Mouse (Mus musculus): ENCODE data around the gene Mta2. TPM values are rescaled to one million over a fixed set of nuclear protein-coding genes. Genes with fewer than 3 reads are reported as not detected.
A peak's percentile ranks its signal among the peaks of the same experiment; 100 is the strongest.

Mta2 gene
- total and polyA plus RNA-seq, 2 experiments from 2014 or later, result 86.4 to 87.8 TPM

- 52% methylated on average over 5 of the region's 5 CpGs for WGBS
Measured at GRCm38 (mm10) chr19:8980771-8981170, 39.1 kb downstream of the Mta2 start.

GRCm38 (mm10) chr19:8981450-8982168 lies 39.9 kb downstream of the Mta2 start:
- H3K36me3 ChIP-seq (ENCODE audit: insufficient read depth), result peaks cover 40% of the 10 kb centered on the region
- peaks cover 11% of the 10 kb centered on the region for H3K4me1 ChIP-seq (ENCODE audit: insufficient read depth)
- no peak overlapping the region for H3K4me2 ChIP-seq (ENCODE audit: low read depth)
- no peak overlapping the region for H3K9ac ChIP-seq
- no peak overlapping the region for H3K27ac ChIP-seq (ENCODE audit: low read depth, low read length)
- 63% methylated on average over 2 of the region's 2 CpGs for WGBS
- H3K9me3 ChIP-seq (ENCODE audit: low read length), result no peaks in the 10 kb centered on the region
- ATAC-seq, result no peak
- no peak overlapping the region for H3K4me3 ChIP-seq (ENCODE audit: low read depth, low read length)
- no peak for TF ChIP-seq CTCF (IDR thresholded peaks at IDR 0.05; ENCODE audit: low read depth)
- H3K27me3 ChIP-seq (ENCODE audit: insufficient read depth, low read length), result no peaks in the 10 kb centered on the region
- DNase-seq, result no peak

More at GRCm38 (mm10) chr19:8980771-8981170, 39.1 kb downstream of the Mta2 start:
- no peak overlapping the region for H3K4me3 ChIP-seq (ENCODE audit: low read depth, low read length)
- H3K36me3 ChIP-seq (ENCODE audit: insufficient read depth), result peaks cover 43% of the 10 kb centered on the region
- no peak overlapping the region for H3K4me2 ChIP-seq (ENCODE audit: low read depth)
- DNase-seq (no peak), ATAC-seq (no peak)
- H3K9ac ChIP-seq, result no peak overlapping the region
- H3K4me1 ChIP-seq (ENCODE audit: insufficient read depth), result peaks cover 11% of the 10 kb centered on the region
- H3K27me3 ChIP-seq (ENCODE audit: insufficient read depth, low read length), result no peaks in the 10 kb centered on the region
- no peak for TF ChIP-seq CTCF (IDR thresholded peaks at IDR 0.05; ENCODE audit: low read depth)
- H3K27ac ChIP-seq (ENCODE audit: low read depth, low read length), result no peak overlapping the region
- H3K9me3 ChIP-seq (ENCODE audit: low read length), result no peaks in the 10 kb centered on the region

- WGBS, result 55% methylated on average over 5 of the region's 5 CpGs
- no peak for DNase-seq
- Histone ChIP-seq H3K9me3 (ENCODE audit: low read length) (no peaks in the 10 kb centered on the region), H3K27ac (ENCODE audit: low read depth, low read length) (no peak overlapping the region), H3K27me3 (ENCODE audit: insufficient read depth, low read length) (no peaks in the 10 kb centered on the region), H3K9ac (no peak overlapping the region), H3K4me2 (ENCODE audit: low read depth) (no peak overlapping the region), H3K4me1 (ENCODE audit: insufficient read depth) (peaks cover 11% of the 10 kb centered on the region), H3K4me3 (ENCODE audit: low read depth, low read length) (no peak overlapping the region), H3K36me3 (ENCODE audit: insufficient read depth) (peaks cover 33% of the 10 kb centered on the region)
- no peak for ATAC-seq
- TF ChIP-seq CTCF (IDR thresholded peaks at IDR 0.05; ENCODE audit: low read depth), result no peak
Measured at GRCm38 (mm10) chr19:8982303-8983149, 40.9 kb downstream of the Mta2 start.

- Histone ChIP-seq H3K9ac (no peak overlapping the region), H3K27ac (ENCODE audit: low read depth, low read length) (no peak overlapping the region), H3K4me1 (ENCODE audit: insufficient read depth) (peaks cover 11% of the 10 kb centered on the region), H3K36me3 (ENCODE audit: insufficient read depth) (peaks cover 26% of the 10 kb centered on the region), H3K4me3 (ENCODE audit: low read depth, low read length) (no peak overlapping the region), H3K4me2 (ENCODE audit: low read depth) (no peak overlapping the region), H3K9me3 (ENCODE audit: low read length) (no peaks in the 10 kb centered on the region), H3K27me3 (ENCODE audit: insufficient read depth, low read length) (no peaks in the 10 kb centered on the region)
- WGBS, result 54% methylated on average over 4 of the region's 4 CpGs
- TF ChIP-seq CTCF (IDR thresholded peaks at IDR 0.05; ENCODE audit: low read depth), result no peak
- DNase-seq (no peak), ATAC-seq (no peak)
Measured at GRCm38 (mm10) chr19:8983150-8983650, 41.5 kb downstream of the Mta2 start.

GRCm38 (mm10) chr19:8984255-8984868 lies 42.7 kb downstream of the Mta2 start:
- Histone ChIP-seq H3K27ac (ENCODE audit: low read depth, low read length) (no peak overlapping the region), H3K9me3 (ENCODE audit: low read length) (no peaks in the 10 kb centered on the region), H3K4me1 (ENCODE audit: insufficient read depth) (peaks cover 14% of the 10 kb centered on the region), H3K9ac (0 out of 2 replicates have a peak overlapping the region, but pooled peaks have one; percentile 2), H3K27me3 (ENCODE audit: insufficient read depth, low read length) (peaks cover 4% of the 10 kb centered on the region), H3K4me2 (ENCODE audit: low read depth) (no peak overlapping the region; the same call in 1 of the 2 replicates), H3K36me3 (ENCODE audit: insufficient read depth) (peaks cover 14% of the 10 kb centered on the region), H3K4me3 (ENCODE audit: low read depth, low read length) (no peak overlapping the region)
- ATAC-seq, result peak; percentile 90
- WGBS, result 2% methylated on average over 7 of the region's 7 CpGs
- TF ChIP-seq CTCF (IDR thresholded peaks at IDR 0.05; ENCODE audit: low read depth), result no peak
- peak; percentile 89 for DNase-seq

GRCm38 (mm10) chr19:8985891-8986290 lies 44.2 kb downstream of the Mta2 start:
- 50% methylated on average over 5 of the region's 5 CpGs for WGBS
- TF ChIP-seq CTCF (IDR thresholded peaks at IDR 0.05; ENCODE audit: low read depth), result no peak
- peaks cover 15% of the 10 kb centered on the region for H3K27me3 ChIP-seq (ENCODE audit: insufficient read depth, low read length)
- DNase-seq (no peak), ATAC-seq (no peak)
- no peak overlapping the region for H3K27ac ChIP-seq (ENCODE audit: low read depth, low read length)
- H3K4me2 ChIP-seq (ENCODE audit: low read depth), result no peak overlapping the region
- H3K36me3 ChIP-seq (ENCODE audit: insufficient read depth), result no peaks in the 10 kb centered on the region
- no peak overlapping the region for H3K4me3 ChIP-seq (ENCODE audit: low read depth, low read length)
- H3K9me3 ChIP-seq (ENCODE audit: low read length), result no peaks in the 10 kb centered on the region
- no peak overlapping the region for H3K9ac ChIP-seq
- H3K4me1 ChIP-seq (ENCODE audit: insufficient read depth), result peaks cover 24% of the 10 kb centered on the region

All from forebrain, postnatal 0 days (tissue).